Mouse (Mus musculus) gastrocnemius, adult 8-10 months (tissue): Measurements from ENCODE around the gene Rsc1a1. TPM values are rescaled to one million over a fixed set of nuclear protein-coding genes. Genes with fewer than 3 reads are reported as not detected.

Experiments
- DNase-seq, 2 experiments: peaks; one replicate each; pipeline ENCODE4 v3.0.0; 2022; ENCODE audit warnings: low spot score in 2 of 2
- total RNA-seq, 4 experiments: library from RNA; stranded (reverse); gene quantifications; 2 replicates each; pipeline ENCODE4 v1.2.4; 2022

Gene Rsc1a1
- total RNA-seq, 4 experiments from 2014 or later, result 6.0 to 12.0 (median 9.2) TPM

GRCm38 (mm10) chr4:141655908-141656608 lies 29.3 kb downstream of the Rsc1a1 start:
- DNase-seq, result peak; percentile 45 to 75

DNA sequence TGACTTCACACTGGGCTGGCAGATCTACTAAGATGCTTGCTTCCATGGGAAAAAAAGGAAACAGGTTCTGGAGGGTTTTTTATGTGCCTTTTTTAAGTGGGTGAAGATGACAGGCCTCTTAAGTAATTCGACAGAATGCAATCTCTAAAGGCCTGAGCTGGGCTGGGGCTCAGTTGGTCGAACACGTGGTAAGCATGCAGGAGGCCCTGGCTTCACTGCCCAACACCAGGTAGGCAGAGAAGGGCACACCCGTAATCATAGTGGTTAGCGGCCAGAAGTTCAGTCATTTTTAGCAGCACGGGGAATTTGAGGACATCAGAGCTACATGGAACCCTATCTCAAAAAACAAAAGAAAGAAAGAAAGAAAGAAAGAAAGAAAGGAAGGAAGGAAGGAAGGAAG lies 30.9 kb downstream of the Rsc1a1 start:
- DNase-seq, result no peak

- no peak for DNase-seq
Observed at GRCm38 (mm10) chr4:141653813-141654212, 31.6 kb downstream of the Rsc1a1 start.

GRCm38 (mm10) chr4:141653044-141653443 lies 32.4 kb downstream of the Rsc1a1 start:
- no peak for DNase-seq

DNA sequence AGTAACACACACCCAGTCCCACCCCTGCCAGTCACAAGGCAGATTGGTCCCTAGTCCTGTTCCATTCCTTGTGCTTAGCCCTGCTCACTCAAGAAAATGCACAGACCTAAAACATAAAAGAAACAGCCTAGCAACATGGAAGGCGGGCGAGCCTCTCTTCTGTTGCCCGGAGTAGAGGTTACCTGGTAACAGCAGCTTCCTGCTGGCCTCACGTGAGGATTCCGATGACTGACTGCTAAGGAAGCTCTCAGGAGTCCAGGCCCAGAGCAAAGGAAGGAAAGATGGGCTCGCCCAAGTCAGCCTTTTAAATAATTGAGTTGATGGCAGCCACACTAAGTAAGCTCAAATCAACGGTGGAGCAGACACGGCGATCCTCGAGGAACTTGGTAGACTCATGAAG lies 33.5 kb downstream of the Rsc1a1 start:
- no peak for DNase-seq

DNA sequence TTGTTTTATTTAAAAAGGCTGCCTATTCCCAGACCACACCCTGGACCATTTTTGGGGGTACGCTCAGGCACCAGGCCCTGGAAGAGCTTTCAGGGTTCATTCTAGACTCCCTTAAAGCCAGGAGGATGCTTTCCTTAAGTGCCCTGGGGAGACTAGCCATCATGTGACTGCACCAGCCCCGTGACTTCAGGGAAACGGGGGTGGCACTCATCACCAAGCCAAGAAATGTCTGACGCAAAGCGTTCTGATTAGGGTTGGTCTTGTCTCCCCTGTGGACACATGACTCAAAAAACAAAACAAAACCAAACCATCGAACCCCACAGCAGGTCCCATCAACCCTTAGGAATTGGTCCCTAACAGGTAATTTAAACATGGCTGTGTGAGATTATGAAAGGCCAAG lies 34.1 kb downstream of the Rsc1a1 start:
- DNase-seq, result no peak

DNA sequence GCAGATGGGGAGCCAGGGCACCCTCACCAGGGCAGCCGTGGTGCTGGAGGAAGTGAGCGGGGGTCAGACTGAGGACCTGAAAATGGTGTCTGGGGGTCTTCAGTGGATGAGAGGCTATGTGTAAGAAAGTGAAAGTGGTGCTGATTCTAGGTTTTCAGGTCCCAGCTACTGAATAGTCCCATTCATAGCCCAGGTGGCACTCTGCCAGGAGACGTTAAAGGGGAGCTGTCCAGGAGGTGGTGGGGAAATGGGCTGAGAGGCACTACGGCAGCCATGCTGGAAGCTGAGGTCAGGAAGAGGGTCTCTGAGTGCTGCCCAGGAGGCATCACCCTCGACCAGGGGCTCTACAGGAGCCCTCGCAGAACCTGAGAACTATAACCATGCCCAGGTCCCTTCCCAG lies 36.2 kb downstream of the Rsc1a1 start:
- no peak for DNase-seq

DNA sequence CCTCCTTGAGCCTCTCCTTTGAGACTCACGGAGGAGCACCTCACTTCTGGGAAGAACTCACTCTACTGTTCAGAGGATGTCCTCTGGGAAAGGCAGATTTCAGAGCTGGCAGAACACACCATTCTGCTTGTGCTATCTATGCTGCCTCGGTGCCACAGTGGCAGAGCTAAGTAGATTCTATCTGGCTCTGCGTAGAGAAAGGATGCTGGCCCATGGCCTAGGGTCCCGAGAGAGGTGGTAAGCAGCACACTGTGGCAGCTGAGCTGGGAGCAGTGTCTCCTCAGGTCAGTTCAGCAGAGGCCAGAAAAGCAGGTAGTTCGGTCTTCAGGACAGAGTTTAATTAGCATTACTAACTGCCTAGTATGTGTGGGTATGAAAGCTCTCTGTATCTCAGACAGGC lies 37.1 kb downstream of the Rsc1a1 start:
- peak in 1 of 2 experiments; percentile 53 for DNase-seq

DNA sequence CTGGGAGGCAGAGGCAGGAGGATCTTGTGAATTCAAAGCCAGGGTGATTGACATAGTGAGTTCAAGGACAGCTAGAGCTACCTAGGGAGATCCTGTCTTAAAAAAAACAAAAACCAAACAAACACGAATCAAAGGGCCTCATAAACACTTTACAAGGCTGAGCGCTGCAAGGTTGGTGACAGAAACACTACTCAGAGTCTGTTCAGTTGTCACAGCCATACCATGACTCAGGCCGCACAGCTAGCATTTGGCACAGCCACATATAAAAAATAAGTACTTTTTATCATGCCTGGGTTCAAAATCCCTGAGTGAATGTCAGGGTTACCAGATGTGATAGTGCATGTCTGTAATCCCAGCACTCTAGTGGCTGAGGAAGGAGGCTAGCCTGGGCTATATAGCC lies 38.2 kb downstream of the Rsc1a1 start:
- no peak for DNase-seq

- no peak for DNase-seq
Observed at GRCm38 (mm10) chr4:141645988-141646387, 39.4 kb downstream of the Rsc1a1 start.

- DNase-seq, result peak; percentile 71 to 75
Observed at GRCm38 (mm10) chr4:141643118-141643855, 42.1 kb downstream of the Rsc1a1 start.

- no peak for DNase-seq
Observed at GRCm38 (mm10) chr4:141641961-141642811, 43.2 kb downstream of the Rsc1a1 start.

DNA sequence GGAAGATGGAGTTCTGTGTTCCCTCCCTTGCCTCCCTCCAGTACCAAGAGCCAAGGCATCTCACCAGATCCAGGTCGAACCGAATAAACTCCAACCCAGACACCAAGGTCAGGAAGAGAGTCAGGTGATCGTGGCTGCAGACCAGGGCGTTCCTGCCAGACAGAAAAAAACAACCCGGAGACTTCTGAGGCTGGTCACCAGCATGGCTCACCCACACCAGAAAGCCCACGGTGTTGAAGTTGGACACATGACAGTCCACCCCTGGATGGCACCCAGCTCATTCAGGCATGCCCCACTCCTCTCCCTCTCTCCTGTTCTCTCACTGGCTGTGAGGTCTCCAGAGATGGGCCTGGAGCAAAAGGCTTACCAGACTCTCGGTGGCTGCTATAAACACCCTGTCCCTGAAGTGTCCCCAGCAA lies 44.0 kb downstream of the Rsc1a1 start:
- DNase-seq, result peak; percentile 35 to 50

GRCm38 (mm10) chr4:141639474-141639873 lies 45.9 kb downstream of the Rsc1a1 start:
- no peak for DNase-seq

GRCm38 (mm10) chr4:141636693-141637092 lies 48.7 kb downstream of the Rsc1a1 start:
- no peak for DNase-seq

GRCm38 (mm10) chr4:141635991-141636390 lies 49.4 kb downstream of the Rsc1a1 start:
- DNase-seq, result no peak

Other genes starting within 250 kb of the Rsc1a1 start
- gene Srarp, start 249.5 kb downstream of the Rsc1a1 start, total RNA-seq, result under 1 TPM in 3 of 4 experiments, not detected in 1; 0.32 to 0.54 (median 0.36) TPM
- gene Zbtb17, start 240.9 kb downstream of the Rsc1a1 start, total RNA-seq, result 10 to 100 TPM; 30.2 to 38.3 (median 33.0) TPM
- 10 to 100 TPM; 17.0 to 23.9 (median 23.5) TPM for gene Spen, start 147.0 kb downstream of the Rsc1a1 start, total RNA-seq
- gene Fblim1, start 79.5 kb downstream of the Rsc1a1 start, total RNA-seq, result 1 to 10 TPM in 2 of 4 experiments, under 1 TPM in 2; 0.46 to 2.2 (median 0.94) TPM
- gene Tmem82, start 67.0 kb downstream of the Rsc1a1 start, total RNA-seq, result under 1 TPM; 0.16 to 0.46 (median 0.31) TPM
- 10 to 100 TPM in 3 of 4 experiments, 1 to 10 TPM in 1; 9.2 to 14.0 (median 12.3) TPM for gene Slc25a34, start 61.8 kb downstream of the Rsc1a1 start, total RNA-seq
- 10 to 100 TPM; 25.0 to 32.5 (median 30.2) TPM for gene Plekhm2, start 20.7 kb downstream of the Rsc1a1 start, total RNA-seq
- 10 to 100 TPM; 53.9 to 63.4 (median 56.8) TPM for gene Ddi2, start 37.8 kb upstream of the Rsc1a1 start, total RNA-seq
- gene Agmat, start 61.1 kb upstream of the Rsc1a1 start, total RNA-seq, result not detected
- gene Dnajc16, start 105.3 kb upstream of the Rsc1a1 start, total RNA-seq, result 10 to 100 TPM; 11.6 to 13.9 (median 13.8) TPM
- 1 to 10 TPM; 1.5 to 2.5 (median 1.9) TPM for gene Casp9, start 108.0 kb upstream of the Rsc1a1 start, total RNA-seq
- not detected for gene Cela2a, start 140.6 kb upstream of the Rsc1a1 start, total RNA-seq
- gene Ctrc, start 160.8 kb upstream of the Rsc1a1 start, total RNA-seq, result not detected
- gene Efhd2, start 189.3 kb upstream of the Rsc1a1 start, total RNA-seq, result 1 to 10 TPM; 2.1 to 3.7 (median 3.1) TPM